Mouse (Mus musculus) erythroblast, embryonic 14.5 days (primary cell): Measurements from ENCODE around the gene Txndc11. TPM values are rescaled to one million over a fixed set of nuclear protein-coding genes. Genes with fewer than 3 reads are reported as not detected.

ENCODE experiments used
- H3K27me3 ChIP-seq: 2 replicates; pipeline ENCODE4 v1.6.1; 2012; ENCODE audit warnings: inconsistent platforms; ENCODE audit not compliant: control insufficient read depth
- H3K36me3 ChIP-seq: 2 replicates; pipeline ENCODE4 v1.6.1; 2012; ENCODE audit warnings: mild to moderate bottlenecking, inconsistent platforms; ENCODE audit not compliant: control insufficient read depth
- H3K4me1 ChIP-seq: 2 replicates; pipeline ENCODE4 v1.6.1; 2012; ENCODE audit warnings: inconsistent platforms; ENCODE audit not compliant: control insufficient read depth
- H3K4me3 ChIP-seq: replicated peaks from 2 replicates; pipeline ENCODE3; 2012; ENCODE audit warnings: moderate library complexity, mild to moderate bottlenecking, inconsistent platforms
- H3K9me3 ChIP-seq: 2 replicates; pipeline ENCODE4 v1.6.1; 2012; ENCODE audit warnings: low read length, inconsistent platforms, mixed read lengths; ENCODE audit not compliant: control insufficient read depth
- GATA1 ChIP-seq: IDR thresholded peaks from 2 replicates; pipeline ENCODE4 v1.6.1; 2012; ENCODE audit warnings: low read length, inconsistent platforms, mixed read lengths
- TAL1 ChIP-seq: IDR thresholded peaks from 3 replicates; pipeline ENCODE4 v1.6.1; 2012; ENCODE audit warnings: low read length, inconsistent platforms, mixed read lengths
- polyA plus RNA-seq: library from polyadenylated mRNA; stranded (reverse); fragments of >175 nt; gene quantifications from 2 replicates; pipeline ENCODE4 v1.2.3, GENCODE M21; 2012

The Txndc11 gene
- polyA plus RNA-seq, 1 experiment, result 1.8 TPM

- no peak overlapping the region for H3K4me3 ChIP-seq
- TF ChIP-seq TAL1, result no peak
- no peak for TF ChIP-seq GATA1
- no peaks in the 10 kb centered on the region for H3K27me3 ChIP-seq
- H3K36me3 ChIP-seq, result no peaks in the 10 kb centered on the region
- no peaks in the 10 kb centered on the region for H3K4me1 ChIP-seq
- H3K9me3 ChIP-seq, result no peaks in the 10 kb centered on the region
These were observed 93.8 kb downstream of the Txndc11 start for GRCm38 (mm10) chr16:11040603-11041002.

GRCm38 (mm10) chr16:11035790-11036431, 98.5 kb downstream of the Txndc11 start:
- no peaks in the 10 kb centered on the region for H3K9me3 ChIP-seq
- no peaks in the 10 kb centered on the region for H3K27me3 ChIP-seq
- H3K4me3 ChIP-seq, result no peak overlapping the region
- TF ChIP-seq GATA1 (no peak), TAL1 (no peak)
- H3K36me3 ChIP-seq, result no peaks in the 10 kb centered on the region
- no peaks in the 10 kb centered on the region for H3K4me1 ChIP-seq

- no peak for TF ChIP-seq GATA1
- TF ChIP-seq TAL1, result no peak
- H3K36me3 ChIP-seq, result no peaks in the 10 kb centered on the region
- no peaks in the 10 kb centered on the region for H3K9me3 ChIP-seq
- no peaks in the 10 kb centered on the region for H3K4me1 ChIP-seq
- no peaks in the 10 kb centered on the region for H3K27me3 ChIP-seq
- no peak overlapping the region for H3K4me3 ChIP-seq
These were observed 99.2 kb downstream of the Txndc11 start for GRCm38 (mm10) chr16:11035273-11035672.

GRCm38 (mm10) chr16:11034193-11034803, 100.2 kb downstream of the Txndc11 start:
- no peaks in the 10 kb centered on the region for H3K4me1 ChIP-seq
- TF ChIP-seq TAL1, result no peak
- no peak for TF ChIP-seq GATA1
- H3K36me3 ChIP-seq, result no peaks in the 10 kb centered on the region
- no peaks in the 10 kb centered on the region for H3K27me3 ChIP-seq
- H3K9me3 ChIP-seq, result no peaks in the 10 kb centered on the region
- no peak overlapping the region for H3K4me3 ChIP-seq

- TF ChIP-seq GATA1, result no peak
- TF ChIP-seq TAL1, result no peak
- Histone ChIP-seq H3K4me3 (no peak overlapping the region), H3K4me1 (no peaks in the 10 kb centered on the region), H3K9me3 (no peaks in the 10 kb centered on the region), H3K27me3 (no peaks in the 10 kb centered on the region), H3K36me3 (no peaks in the 10 kb centered on the region)
These were observed 103.1 kb downstream of the Txndc11 start for GRCm38 (mm10) chr16:11031320-11031719.

- Histone ChIP-seq H3K4me1 (no peaks in the 10 kb centered on the region), H3K4me3 (no peak overlapping the region), H3K9me3 (no peaks in the 10 kb centered on the region), H3K36me3 (no peaks in the 10 kb centered on the region), H3K27me3 (no peaks in the 10 kb centered on the region)
- TF ChIP-seq GATA1 (no peak), TAL1 (no peak)
These were observed 103.6 kb downstream of the Txndc11 start for GRCm38 (mm10) chr16:11030844-11031243.

- Histone ChIP-seq H3K27me3 (no peaks in the 10 kb centered on the region), H3K4me3 (no peak overlapping the region), H3K36me3 (no peaks in the 10 kb centered on the region), H3K4me1 (no peaks in the 10 kb centered on the region), H3K9me3 (no peaks in the 10 kb centered on the region)
- no peak for TF ChIP-seq TAL1
- no peak for TF ChIP-seq GATA1
These were observed 106.2 kb downstream of the Txndc11 start for GRCm38 (mm10) chr16:11028206-11028605.

Other genes with a start within 250 kb of the Txndc11 start
- gene Snn, start 73.7 kb downstream of the Txndc11 start, polyA plus RNA-seq, result 0.04 and 0.05 TPM in 2 replicates
- 1.1 and 2.0 TPM in 2 replicates for gene Litaf, start 68.5 kb downstream of the Txndc11 start, polyA plus RNA-seq
- 0.50 and 0.54 TPM in 2 replicates for gene Zc3h7a, start 41.7 kb upstream of the Txndc11 start, polyA plus RNA-seq
- 0.68 and 0.77 TPM in 2 replicates for gene Rsl1d1, start 68.7 kb upstream of the Txndc11 start, polyA plus RNA-seq
- gene Gspt1, start 119.7 kb upstream of the Txndc11 start, polyA plus RNA-seq, result 7.9 and 9.5 TPM in 2 replicates
- gene Tnfrsf17, start 179.2 kb upstream of the Txndc11 start, polyA plus RNA-seq, result not detected in 2 replicates
- gene Snx29, start 188.3 kb upstream of the Txndc11 start, polyA plus RNA-seq, result 0.75 and 1.1 TPM in 2 replicates